Mouse (Mus musculus) granulocyte monocyte progenitor cell, adult 5-6 weeks (primary cell): ENCODE data around the gene Ehbp1. TPM values are rescaled to one million over a fixed set of nuclear protein-coding genes. Genes with fewer than 3 reads are reported as not detected.
A peak's percentile ranks its signal among the peaks of the same experiment; 100 is the strongest.

Experiments
- ATAC-seq: replicated peaks from 2 replicates; pipeline ENCODE4 v1.8.0; 2016; ENCODE audit warnings: mild to moderate bottlenecking, moderate TSS enrichment, inconsistent platforms; ENCODE audit not compliant: poor library complexity, severe bottlenecking
- total RNA-seq, 2 experiments: library from RNA; stranded (forward) in 1 of 2; stranded (reverse) in 1 of 2; fragments of 200-712, 200-1000 nt in 1 of 2; fragments of >200 nt in 1 of 2; fragmentation: Nextera tagmentation in 1 of 2; gene quantifications; 2 replicates each; pipeline ENCODE4 v1.2.3; 2014 to 2017

Ehbp1 gene
- total RNA-seq, 2 experiments from 2014 or later, result 2.8 to 9.1 TPM

GRCm38 (mm10) chr11:22286885-22287512 lies 55.1 kb downstream of the Ehbp1 start:
- peak; percentile 96 for ATAC-seq

- ATAC-seq, result peak; percentile 25
Observed at GRCm38 (mm10) chr11:22286371-22286872, 55.7 kb downstream of the Ehbp1 start.

- no peak for ATAC-seq
Observed at GRCm38 (mm10) chr11:22276656-22277055, 65.4 kb downstream of the Ehbp1 start.

GRCm38 (mm10) chr11:22274144-22274543 lies 67.9 kb downstream of the Ehbp1 start:
- no peak for ATAC-seq

- ATAC-seq, result no peak
Observed at GRCm38 (mm10) chr11:22273378-22273777, 68.7 kb downstream of the Ehbp1 start.

- no peak for ATAC-seq
Observed at GRCm38 (mm10) chr11:22271889-22272288, 70.2 kb downstream of the Ehbp1 start.

- ATAC-seq, result no peak
Observed at GRCm38 (mm10) chr11:22269643-22270042, 72.4 kb downstream of the Ehbp1 start.

- no peak for ATAC-seq
Observed at GRCm38 (mm10) chr11:22269173-22269572, 72.9 kb downstream of the Ehbp1 start.

- ATAC-seq, result no peak
Observed at GRCm38 (mm10) chr11:22267014-22267413, 75.1 kb downstream of the Ehbp1 start.

GRCm38 (mm10) chr11:22255418-22255817 lies 86.7 kb downstream of the Ehbp1 start:
- ATAC-seq, result no peak

- ATAC-seq, result no peak
Observed at GRCm38 (mm10) chr11:22249363-22249762, 92.7 kb downstream of the Ehbp1 start.

GRCm38 (mm10) chr11:22247736-22248135 lies 94.4 kb downstream of the Ehbp1 start:
- ATAC-seq, result no peak

GRCm38 (mm10) chr11:22247069-22247468 lies 95.0 kb downstream of the Ehbp1 start:
- ATAC-seq, result no peak

- ATAC-seq, result no peak
Observed at GRCm38 (mm10) chr11:22235558-22235957, 106.5 kb downstream of the Ehbp1 start.

- no peak for ATAC-seq
Observed at GRCm38 (mm10) chr11:22234739-22235138, 107.4 kb downstream of the Ehbp1 start.

GRCm38 (mm10) chr11:22230906-22231305 lies 111.2 kb downstream of the Ehbp1 start:
- ATAC-seq, result no peak

GRCm38 (mm10) chr11:22225619-22226018 lies 116.5 kb downstream of the Ehbp1 start:
- ATAC-seq, result no peak; the same call in 1 of the 2 replicates

- peak; percentile 62 for ATAC-seq
Observed at GRCm38 (mm10) chr11:22218222-22218621, 123.9 kb downstream of the Ehbp1 start.

- ATAC-seq, result no peak
Observed at GRCm38 (mm10) chr11:22216941-22217340, 125.2 kb downstream of the Ehbp1 start.

GRCm38 (mm10) chr11:22206611-22207010 lies 135.5 kb downstream of the Ehbp1 start:
- no peak for ATAC-seq

GRCm38 (mm10) chr11:22206191-22206590 lies 135.9 kb downstream of the Ehbp1 start:
- ATAC-seq, result no peak

GRCm38 (mm10) chr11:22203413-22203812 lies 138.7 kb downstream of the Ehbp1 start:
- ATAC-seq, result no peak
